Mouse (Mus musculus) gastrocnemius, adult 2 months (tissue): ENCODE measurements at regions not wholly inside any gene's neighbourhood (a gene's known extent, or its start where the extent isn't known, plus 50 kb on each side); places are given as distances from the start of the nearest gene placed in this dataset.
"Not testable (repeated sequence)": the region's sequence is repeated elsewhere in the genome, so short reads cannot be mapped to it uniquely, and the experiment has no call there.

Experiments used
- DNase-seq: peaks from one replicate; pipeline ENCODE4 v3.0.0; 2022
- H3K27ac ChIP-seq: fragments of 200-600 bp; 2 replicates; pipeline ENCODE4 v1.8.1; 2022; ENCODE audit warnings: mild to moderate bottlenecking
- H3K4me3 ChIP-seq: fragments of 200-600 bp; 2 replicates; pipeline ENCODE4 v1.8.1; 2022; ENCODE audit warnings: mild to moderate bottlenecking, moderate library complexity
- CTCF ChIP-seq: fragments of 200-600 bp; IDR thresholded peaks from 2 replicates; pipeline ENCODE4 v1.8.1; 2022; ENCODE audit warnings: antibody characterized with exemption, mild to moderate bottlenecking, moderate library complexity
- intact Hi-C: fragments of 180-260 bp; cut with DNase I; formaldehyde crosslinking; loops from one replicate; pipeline ENCODE4 v1.15.1; 2025

- intact Hi-C loops: no loop called here
- no peak for DNase-seq
- TF ChIP-seq CTCF: no peak
- no peak overlapping the region for H3K4me3 ChIP-seq
- H3K27ac ChIP-seq: no peak overlapping the region
These were observed 603.5 kb upstream of the Gje1 start for GRCm38 (mm10) chr10:15321480-15321879.

- Histone ChIP-seq H3K27ac (no peak overlapping the region), H3K4me3 (no peak overlapping the region)
- TF ChIP-seq CTCF: no peak
- no peak for DNase-seq
- intact Hi-C loops: no loop called here
These were observed 599.1 kb upstream of the Gje1 start for GRCm38 (mm10) chr10:15317017-15317607.

GRCm38 (mm10) chr10:15310650-15311049 lies 592.6 kb upstream of the Gje1 start:
- H3K27ac ChIP-seq: no peak overlapping the region
- no peak overlapping the region for H3K4me3 ChIP-seq
- no peak for DNase-seq
- TF ChIP-seq CTCF: no peak
- intact Hi-C loops: no loop called here

GRCm38 (mm10) chr10:15305811-15306473 lies 587.9 kb upstream of the Gje1 start:
- intact Hi-C loops: no loop called here
- DNase-seq: no peak
- no peak overlapping the region for H3K27ac ChIP-seq
- TF ChIP-seq CTCF: no peak
- no peak overlapping the region for H3K4me3 ChIP-seq

- peak; percentile 81 for DNase-seq
- peak; percentile 92 for TF ChIP-seq CTCF
- H3K27ac ChIP-seq: peak overlapping the region; percentile 75
- H3K4me3 ChIP-seq: peak overlapping the region; percentile 63
- intact Hi-C loops: no loop called here
These were observed 582.4 kb upstream of the Gje1 start for GRCm38 (mm10) chr10:15300199-15301085.

- Histone ChIP-seq H3K27ac (no peak overlapping the region; the same call in 1 of the 2 replicates), H3K4me3 (peak overlapping the region; percentile 63)
- TF ChIP-seq CTCF: no peak
- DNase-seq: no peak
- intact Hi-C loops: no loop called here
These were observed 581.6 kb upstream of the Gje1 start for GRCm38 (mm10) chr10:15299331-15300198.

- no peak for DNase-seq
- intact Hi-C loops: no loop called here
- Histone ChIP-seq H3K27ac (no peak overlapping the region), H3K4me3 (no peak overlapping the region)
- no peak for TF ChIP-seq CTCF
These were observed 579.2 kb upstream of the Gje1 start for GRCm38 (mm10) chr10:15297257-15297656.

- intact Hi-C loops: no loop called here
- no peak overlapping the region for H3K4me3 ChIP-seq
- no peak for TF ChIP-seq CTCF
- no peak for DNase-seq
- no peak overlapping the region for H3K27ac ChIP-seq
These were observed 576.1 kb upstream of the Gje1 start for GRCm38 (mm10) chr10:15294125-15294524.

- H3K4me3 ChIP-seq, DNase-seq, H3K27ac ChIP-seq: not testable (repeated sequence)
- intact Hi-C loops: loop anchor here (10.0 kb wide), 1 partner anchor 701 kb away; no protein-coding TSS in a partner anchor
These were observed 545.3 kb upstream of the Gje1 start for GRCm38 (mm10) chr10:15263337-15263736.

GRCm38 (mm10) chr10:15262282-15262681 lies 544.3 kb upstream of the Gje1 start:
- not testable (repeated sequence) for DNase-seq, H3K27ac ChIP-seq, H3K4me3 ChIP-seq
- intact Hi-C loops: loop anchor here (10.0 kb wide), 1 partner anchor 703 kb away; no protein-coding TSS in a partner anchor

GRCm38 (mm10) chr10:15249402-15250086 lies 531.5 kb upstream of the Gje1 start:
- intact Hi-C loops: no loop called here
- no peak for TF ChIP-seq CTCF
- no peak overlapping the region for H3K27ac ChIP-seq
- DNase-seq: no peak
- H3K4me3 ChIP-seq: no peak overlapping the region

- Histone ChIP-seq H3K4me3 (no peak overlapping the region), H3K27ac (no peak overlapping the region)
- intact Hi-C loops: no loop called here
- no peak for DNase-seq
- no peak for TF ChIP-seq CTCF
These were observed 530.9 kb upstream of the Gje1 start for GRCm38 (mm10) chr10:15248899-15249298.
